Mouse (Mus musculus) neutrophil, adult 65 days (primary cell): ENCODE results near the gene Tnfrsf14. TPM values are rescaled to one million over a fixed set of nuclear protein-coding genes. Genes with fewer than 3 reads are reported as not detected.

ENCODE experiments used
- total RNA-seq: library from RNA; stranded (reverse); gene quantifications from 2 replicates; pipeline ENCODE4 v1.2.4, GENCODE M21; 2023

The Tnfrsf14 gene
- total RNA-seq = 72.1 and 75.3 TPM in 2 replicates

GRCm38 (mm10) chr4:154928395-154929087 lies at the start of gene Tnfrsf14:
TSS of gene Tnfrsf14 (minus strand) at chr4:154928563.

GRCm38 (mm10) chr4:154963901-154964580 lies 35.7 kb upstream of the Tnfrsf14 start, which contains the start of gene Pank4:
TSS of gene Pank4 (plus strand) at chr4:154964123.

GRCm38 (mm10) chr4:154960690-154961225 lies 32.4 kb upstream of the Tnfrsf14 start, which contains the start of gene Hes5:
TSS of gene Hes5 (plus strand) at chr4:154960923.

GRCm38 (mm10) chr4:154898506-154899446 lies 29.6 kb downstream of the Tnfrsf14 start, which contains the start of gene Fam213b:
TSS of gene Fam213b (minus strand) at chr4:154899135.

Other genes starting within 250 kb of the Tnfrsf14 start
- gene Ttc34, start 91.1 kb downstream of the Tnfrsf14 start, total RNA-seq = not detected in 2 replicates
- not detected in 2 replicates for gene Mmel1, start 59.0 kb downstream of the Tnfrsf14 start, total RNA-seq
- 1.4 and 2.2 TPM in 2 replicates for gene Fam213b, start 29.4 kb downstream of the Tnfrsf14 start, total RNA-seq
- gene Hes5, start 32.4 kb upstream of the Tnfrsf14 start, total RNA-seq = 0.95 and 0.98 TPM in 2 replicates
- gene Pank4, start 35.6 kb upstream of the Tnfrsf14 start, total RNA-seq = 21.5 and 30.9 TPM in 2 replicates
- not detected in 2 replicates for gene Plch2, start 128.2 kb upstream of the Tnfrsf14 start, total RNA-seq
- 5.5 and 7.3 TPM in 2 replicates for gene Pex10, start 138.5 kb upstream of the Tnfrsf14 start, total RNA-seq
- 53.8 and 58.8 TPM in 2 replicates for gene Rer1, start 157.8 kb upstream of the Tnfrsf14 start, total RNA-seq
- 0.44 and 1.1 TPM in 2 replicates for gene Morn1, start 158.0 kb upstream of the Tnfrsf14 start, total RNA-seq